Mouse (Mus musculus) inflammation-experienced regulatory T-cells, adult 6 months (primary cell): ENCODE data around the gene Mlh3. TPM values are rescaled to one million over a fixed set of nuclear protein-coding genes. Genes with fewer than 3 reads are reported as not detected.

Experiments
- ATAC-seq: one replicate; pipeline ENCODE4 v1.8.0; 2017
- polyA plus RNA-seq, 3 experiments: library from polyadenylated mRNA; unstranded; fragments of 100-300 nt; shearing (Covaris generic); gene quantifications; one replicate each; pipeline ENCODE4 v1.2.1; 2017

The Mlh3 gene
- polyA plus RNA-seq, 3 experiments from 2014 or later: 6.4 to 12.6 (median 11.9) TPM

DNA sequence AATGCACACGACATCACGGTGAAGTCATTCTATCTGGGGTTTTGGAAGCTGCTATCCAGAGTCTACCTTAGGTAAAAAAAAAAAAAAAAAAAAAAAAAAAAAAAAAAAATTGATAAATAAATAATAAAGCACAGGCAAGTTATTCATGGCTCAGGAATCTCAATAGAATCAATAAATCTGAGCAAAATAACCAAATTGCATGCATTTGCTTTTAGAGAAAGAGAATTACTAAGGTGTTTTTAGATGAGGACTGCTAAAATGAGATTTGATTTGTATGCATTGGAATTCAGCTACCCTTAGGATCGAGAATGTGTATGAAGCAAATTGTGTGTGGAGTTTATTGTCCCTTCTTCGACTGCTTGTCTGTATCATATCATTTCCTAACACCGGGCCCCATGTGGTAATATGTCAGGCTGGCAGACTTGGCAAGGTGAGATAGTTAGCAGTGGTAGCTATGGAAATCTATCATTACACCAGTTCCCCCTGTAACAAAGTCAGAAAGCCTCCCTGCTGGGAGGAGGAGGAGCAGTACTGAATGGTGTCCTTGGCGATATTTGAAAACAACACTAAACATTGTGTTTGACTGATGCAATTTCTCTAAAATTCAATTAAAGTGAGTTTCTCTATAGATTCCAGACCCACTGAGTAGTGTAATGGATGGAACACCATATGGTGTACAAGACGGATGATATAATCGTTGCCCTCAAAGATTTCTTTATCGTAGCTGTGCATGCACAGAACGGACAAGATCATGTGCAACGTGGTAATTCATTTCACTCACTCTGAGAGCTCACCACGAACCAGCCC is 10.6 kb upstream of the Mlh3 start:
- ATAC-seq: no peak

DNA sequence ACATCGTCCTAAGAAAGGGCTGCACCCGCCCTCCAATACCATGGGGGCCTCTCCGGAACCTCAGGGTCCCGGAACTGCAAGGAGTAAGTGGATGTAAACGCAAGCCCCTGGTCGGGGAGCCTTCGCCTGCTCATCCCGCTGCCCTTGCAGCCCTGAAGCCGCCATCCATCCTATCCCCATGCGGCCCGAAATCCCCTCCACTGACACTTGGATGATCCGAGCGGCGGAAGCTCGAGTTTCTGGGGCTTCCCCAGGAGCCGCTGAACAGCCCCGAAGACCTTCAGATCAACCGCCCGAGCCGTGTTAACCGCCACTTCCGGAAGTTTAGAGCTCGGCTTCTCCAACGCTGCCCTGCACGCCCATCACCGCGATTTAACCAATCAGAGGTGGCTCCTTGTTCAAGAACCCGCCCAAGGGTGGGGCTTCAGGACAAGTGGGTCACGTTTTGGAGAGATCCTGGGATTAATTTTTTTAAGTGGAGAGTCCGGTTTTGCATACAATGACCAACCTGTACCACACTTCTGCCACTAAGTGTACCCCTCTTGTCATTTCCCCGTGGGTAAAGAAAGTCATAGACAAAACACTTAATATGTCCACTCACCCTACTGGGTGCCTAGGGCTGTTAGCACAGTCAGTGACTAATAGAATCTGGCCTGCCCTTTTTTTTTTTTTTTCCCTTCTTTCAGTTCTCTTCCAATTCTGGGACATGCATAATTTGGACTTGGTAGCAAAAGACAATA is 9.9 kb upstream of the Mlh3 start:
- peak; percentile 98 for ATAC-seq

DNA sequence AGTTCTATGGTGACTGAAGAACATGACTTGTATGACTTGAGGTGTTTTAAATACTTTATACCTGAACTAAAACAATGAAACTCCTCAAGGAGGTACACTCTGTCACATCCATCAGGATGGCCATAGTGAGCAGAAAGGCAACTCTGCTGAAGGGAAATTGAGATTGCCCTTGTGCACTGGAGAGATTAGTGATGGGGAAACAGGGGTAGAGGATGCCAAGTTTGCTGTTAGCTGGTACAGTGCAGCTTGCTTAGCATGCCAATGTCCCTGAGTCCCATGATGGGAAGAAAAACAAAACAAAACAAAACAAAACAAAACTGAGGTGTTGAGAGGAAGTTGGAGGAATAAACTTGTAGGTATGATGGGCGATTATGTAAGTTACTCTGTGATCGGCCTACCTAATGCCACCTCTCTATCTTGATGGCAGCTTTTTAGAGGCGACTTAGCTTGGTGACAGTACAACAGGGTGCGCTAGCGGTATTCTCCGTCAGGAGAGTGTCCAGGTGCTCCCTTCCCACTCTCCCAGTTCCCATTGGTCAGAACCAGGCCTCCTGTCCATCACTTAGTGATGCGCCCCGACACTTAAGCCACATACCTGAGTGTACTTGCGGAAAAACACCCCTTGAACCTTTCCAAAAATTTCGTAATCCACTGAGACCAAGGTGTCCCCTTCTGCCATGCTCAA is 9.1 kb upstream of the Mlh3 start:
- ATAC-seq: peak; percentile 1

DNA sequence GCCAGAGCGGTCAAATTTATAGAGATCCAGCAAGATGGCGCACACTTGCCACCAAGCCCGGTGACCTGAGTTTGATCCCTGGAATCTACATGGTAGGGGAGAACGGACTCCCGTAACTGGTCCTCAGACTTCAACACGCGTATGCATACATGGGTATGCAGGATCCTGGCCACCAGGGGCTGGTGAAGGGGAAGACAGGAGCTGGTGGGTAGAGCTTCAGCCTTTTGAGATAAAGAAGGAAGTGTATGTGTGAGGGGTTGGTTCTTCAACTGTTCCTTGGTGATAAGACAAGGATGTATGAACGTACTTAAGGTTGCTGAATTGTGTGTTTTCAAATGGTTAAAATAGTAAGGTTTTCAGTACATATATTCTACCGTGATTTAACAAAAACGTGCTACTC is 8.5 kb upstream of the Mlh3 start:
- ATAC-seq: no peak

DNA sequence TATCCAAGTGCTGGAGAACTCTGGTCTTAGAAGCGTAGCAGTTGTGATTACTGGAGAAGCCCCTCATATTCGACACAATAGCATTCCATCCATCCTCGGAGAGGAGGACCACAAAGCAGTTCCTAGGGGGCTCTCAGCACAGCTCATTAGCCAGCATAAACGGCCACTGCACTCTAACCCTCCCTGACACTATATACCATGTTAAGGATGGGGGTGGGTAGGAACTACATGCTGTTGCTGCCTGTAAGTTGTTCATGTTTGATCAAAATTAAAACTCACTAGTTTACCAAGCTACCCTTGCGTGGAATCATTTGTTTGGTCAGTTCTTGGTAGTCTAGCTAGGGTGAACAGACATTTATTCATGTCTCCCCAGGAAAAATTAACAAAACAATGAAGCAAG is 5.9 kb upstream of the Mlh3 start:
- ATAC-seq: no peak

DNA sequence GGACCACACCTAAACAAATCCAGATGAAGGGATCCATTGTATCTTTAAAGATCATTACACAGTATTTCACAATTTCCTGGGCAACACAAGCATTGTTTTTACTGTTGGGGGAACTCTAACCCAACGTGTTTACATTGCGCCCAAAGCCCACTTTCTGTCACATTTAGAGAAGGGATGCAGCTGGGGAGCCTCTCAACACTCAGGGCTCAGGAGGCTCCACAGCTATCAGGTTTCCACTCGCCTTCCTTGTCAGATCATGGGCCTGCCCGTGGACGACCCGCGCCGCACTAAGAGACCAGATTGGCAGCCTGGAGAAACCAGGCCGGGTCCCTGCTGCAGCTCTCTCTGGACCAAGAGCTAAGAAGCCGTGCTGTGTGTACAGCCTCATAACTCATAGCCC is 3.1 kb upstream of the Mlh3 start:
- ATAC-seq: no peak

DNA sequence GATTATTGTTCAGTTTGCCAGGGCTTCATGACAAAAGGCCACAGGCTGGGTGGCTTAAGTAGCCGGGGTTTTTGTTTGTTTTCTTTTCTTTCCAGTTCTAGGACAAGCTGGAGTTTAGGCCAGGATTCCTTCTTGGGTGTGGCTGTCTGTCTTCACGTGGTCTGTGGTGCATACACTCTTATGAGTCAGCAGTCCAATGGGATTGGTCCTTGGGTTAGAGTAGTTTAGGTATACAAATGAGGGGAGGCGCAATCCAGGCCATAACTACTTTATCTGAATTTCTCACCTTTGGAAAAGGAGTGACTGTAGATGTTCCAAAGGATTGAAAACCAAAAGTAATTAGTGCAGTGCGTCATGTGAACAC is 1.4 kb upstream of the Mlh3 start:
- ATAC-seq: no peak

DNA sequence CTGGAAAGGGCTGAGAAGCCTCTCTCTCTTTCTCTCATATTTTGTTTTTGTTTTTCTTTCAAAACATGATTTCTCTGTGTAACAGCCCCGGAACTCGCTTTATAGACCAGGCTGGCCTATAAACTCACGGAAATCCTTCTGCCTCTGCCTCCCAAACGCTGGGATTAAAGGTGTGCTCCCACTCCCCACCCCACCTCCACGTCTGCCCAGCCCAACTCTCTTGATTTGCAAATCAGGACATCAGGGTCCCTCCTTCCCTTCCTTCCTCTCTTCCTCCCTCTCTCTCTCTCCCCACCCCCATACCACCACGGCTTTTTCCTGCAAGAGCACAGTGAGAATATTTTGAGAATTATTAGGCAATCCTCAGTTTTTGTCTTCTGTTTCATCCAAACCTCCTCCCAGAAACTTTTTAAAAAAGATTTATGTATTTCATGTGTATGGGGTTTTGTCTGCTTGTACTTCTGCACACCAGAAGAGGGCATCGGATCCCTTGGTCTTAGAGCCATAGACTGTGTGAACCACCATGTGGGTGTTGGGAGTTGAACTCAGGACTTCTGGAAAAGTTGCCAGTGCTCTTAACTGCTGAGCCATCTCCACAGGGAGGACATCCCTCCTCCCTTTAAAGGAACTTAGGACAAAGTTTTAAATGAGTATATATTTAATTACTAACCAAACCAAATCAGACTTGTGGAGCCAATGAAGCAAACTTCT is 888 bp upstream of the Mlh3 start:
- no peak for ATAC-seq

DNA sequence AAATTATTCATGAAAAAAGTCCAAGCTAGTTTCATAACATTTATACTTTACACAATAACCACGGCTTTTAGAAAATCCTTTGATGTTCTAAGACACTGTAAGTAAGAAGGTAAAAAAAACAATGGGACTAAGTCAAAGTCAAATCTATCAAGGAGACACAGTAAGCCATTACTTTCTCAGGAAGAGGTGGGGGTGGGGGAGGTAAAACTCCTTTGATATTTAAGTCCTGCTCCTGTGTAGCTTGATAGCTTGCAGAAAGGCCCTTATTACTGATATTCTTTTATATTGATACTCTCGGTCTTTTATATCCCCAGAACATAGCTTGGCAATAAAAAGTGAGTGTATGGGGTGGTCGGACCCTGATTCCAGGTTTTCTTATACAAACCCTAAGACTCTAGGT is 578 bp downstream of the Mlh3 start:
- ATAC-seq: no peak

DNA sequence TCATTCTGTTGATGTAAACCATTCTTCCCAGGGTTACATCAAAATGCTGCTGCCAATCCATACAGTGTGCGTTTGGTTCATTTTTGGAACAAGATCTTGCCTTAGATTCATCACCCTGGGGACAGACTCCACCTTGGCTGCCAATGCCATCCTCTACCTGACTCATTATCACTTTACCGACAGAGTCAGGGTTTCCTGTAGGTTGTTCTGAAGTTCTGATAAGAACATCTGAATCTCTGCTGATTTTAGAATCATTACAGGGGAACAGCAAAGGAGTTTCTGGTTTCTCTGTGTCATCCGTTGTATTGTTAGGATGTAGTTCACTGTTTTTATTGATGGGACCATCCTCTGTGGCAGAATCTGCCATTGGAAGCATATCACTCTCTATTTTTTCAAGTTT is 4.2 kb downstream of the Mlh3 start:
- no peak for ATAC-seq

DNA sequence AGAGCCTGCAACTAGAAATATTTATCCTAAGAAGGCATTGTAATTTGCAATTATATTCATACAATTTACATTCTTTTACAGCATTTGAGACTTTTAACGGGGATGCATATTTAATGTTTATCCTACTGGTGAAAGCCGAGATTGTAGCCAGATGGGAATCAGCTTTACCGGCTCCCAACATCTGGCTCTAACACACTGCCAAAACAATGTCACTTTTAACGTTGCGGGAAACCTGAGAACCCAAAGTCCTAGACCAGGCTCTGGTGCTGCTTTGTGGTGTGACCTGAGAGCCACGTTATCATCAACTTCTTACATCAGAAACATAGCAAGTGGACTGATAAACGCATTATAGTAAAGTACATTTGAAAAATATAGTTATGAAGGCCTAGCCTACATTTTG is 5.5 kb downstream of the Mlh3 start:
- no peak for ATAC-seq

DNA sequence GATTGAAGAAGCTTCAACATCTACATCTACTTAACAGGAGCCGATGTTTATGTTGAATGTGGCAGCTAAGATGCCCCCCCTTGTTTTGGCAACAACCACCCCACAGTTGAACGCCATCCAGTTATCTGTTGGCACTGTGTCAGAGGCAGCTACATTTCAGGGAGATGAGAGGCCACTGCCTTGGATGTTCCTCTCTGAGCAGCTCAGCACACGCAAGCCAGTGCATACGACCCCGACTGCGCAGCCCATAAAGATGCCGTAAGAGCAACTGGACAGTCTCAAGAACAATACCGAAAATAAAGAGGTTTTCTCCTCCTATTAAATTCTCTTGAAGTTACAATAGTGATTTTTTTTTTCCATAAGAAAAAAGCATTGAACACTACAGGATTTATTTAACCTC is 5.9 kb downstream of the Mlh3 start:
- ATAC-seq: no peak

DNA sequence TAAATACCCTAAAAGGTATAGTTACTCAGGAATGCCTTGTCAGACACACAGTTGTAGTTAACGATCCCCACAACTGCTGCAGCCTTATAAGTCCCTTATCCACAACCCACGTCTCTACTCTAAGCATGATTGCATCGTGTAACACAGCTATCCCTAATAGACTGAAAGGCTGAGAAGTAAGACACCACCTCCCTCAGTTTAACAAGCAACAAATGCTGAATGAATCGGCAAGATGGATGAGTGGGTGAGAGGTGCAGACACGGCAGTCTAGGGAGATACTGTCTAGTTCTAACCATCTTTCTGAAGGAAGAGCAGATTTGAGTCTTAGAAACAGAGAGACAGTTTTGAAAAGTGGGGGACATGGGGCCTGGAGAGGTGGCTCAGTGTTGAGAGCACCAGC is 7.2 kb downstream of the Mlh3 start:
- no peak for ATAC-seq

DNA sequence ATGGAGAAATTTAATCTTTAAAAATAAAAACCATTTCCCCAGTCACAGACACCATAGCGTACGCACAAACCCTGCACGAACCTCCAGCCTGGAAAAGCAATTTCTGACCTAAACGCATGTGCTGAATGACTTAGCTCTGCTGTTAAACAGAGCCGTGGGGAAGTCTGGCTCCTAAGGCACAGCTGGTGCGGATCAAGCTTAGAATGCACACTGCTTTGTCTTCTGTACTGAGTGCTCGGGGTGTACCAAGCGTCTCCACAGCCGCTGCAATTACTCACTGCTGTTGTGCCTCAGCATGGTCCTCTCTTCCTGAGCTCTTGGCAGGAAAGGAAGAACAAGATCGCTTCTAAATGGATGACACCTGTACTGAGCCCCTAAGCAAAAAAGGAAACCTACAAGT is 7.9 kb downstream of the Mlh3 start:
- ATAC-seq: no peak

DNA sequence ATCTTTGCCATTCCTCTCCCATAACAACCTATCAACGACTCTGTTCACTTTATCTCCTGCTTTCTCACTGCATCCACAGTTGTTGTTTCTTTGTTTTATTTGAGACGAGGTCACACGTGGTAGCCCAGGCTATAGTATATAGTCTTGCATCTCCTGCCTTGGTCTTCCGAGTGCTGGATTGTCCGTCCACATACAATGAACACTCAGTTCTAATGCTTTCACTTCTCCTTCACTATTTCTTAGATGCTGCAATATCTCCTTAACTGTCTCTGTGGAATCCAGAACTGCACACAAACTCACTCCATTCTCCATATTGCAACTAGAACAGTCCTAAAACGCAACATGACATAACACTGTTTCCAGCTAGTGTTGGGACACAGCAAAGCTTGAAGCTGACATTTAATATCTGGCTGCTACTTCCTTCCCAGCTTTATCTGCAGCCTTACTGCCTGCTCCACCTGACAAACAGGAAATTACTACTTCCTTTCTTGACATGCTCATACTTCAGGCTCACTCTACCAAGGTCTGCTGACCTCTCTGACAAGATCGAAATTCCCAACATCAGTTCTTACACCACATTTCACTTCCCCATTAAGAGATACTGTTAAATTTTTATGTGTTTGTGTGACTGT is 13.3 kb downstream of the Mlh3 start:
- peak; percentile 65 for ATAC-seq

DNA sequence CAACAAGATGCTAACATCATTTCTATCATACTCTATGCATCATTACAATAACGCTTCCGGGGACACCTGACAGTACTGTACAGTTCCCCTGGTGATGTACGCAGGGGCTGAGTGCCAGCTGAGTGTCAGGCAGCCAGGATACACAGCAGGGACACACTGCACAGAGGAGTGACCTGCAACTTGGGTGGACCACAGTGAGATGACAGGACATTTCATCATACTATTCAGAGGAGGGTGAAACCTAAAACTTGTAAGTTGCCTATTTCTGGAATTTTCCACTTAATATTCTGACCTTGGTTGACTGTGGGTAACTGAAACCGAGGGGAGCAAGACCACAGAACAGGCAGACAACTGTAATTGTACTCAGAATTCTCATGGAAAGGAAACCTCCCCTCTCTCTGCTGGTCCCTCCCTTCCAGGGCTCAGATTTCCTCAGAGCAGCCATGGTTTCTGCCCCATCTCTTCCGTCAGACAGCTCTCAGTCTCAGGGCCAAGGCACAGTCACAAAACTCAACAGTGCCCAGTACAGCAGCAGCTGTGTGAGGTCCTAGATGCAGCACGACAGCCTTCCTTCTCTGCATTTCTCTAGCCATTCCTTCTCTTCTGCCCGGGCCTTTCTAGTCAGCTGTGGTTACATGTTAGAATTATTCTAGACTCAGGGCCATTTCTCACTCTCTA is 14.2 kb downstream of the Mlh3 start:
- ATAC-seq: no peak

DNA sequence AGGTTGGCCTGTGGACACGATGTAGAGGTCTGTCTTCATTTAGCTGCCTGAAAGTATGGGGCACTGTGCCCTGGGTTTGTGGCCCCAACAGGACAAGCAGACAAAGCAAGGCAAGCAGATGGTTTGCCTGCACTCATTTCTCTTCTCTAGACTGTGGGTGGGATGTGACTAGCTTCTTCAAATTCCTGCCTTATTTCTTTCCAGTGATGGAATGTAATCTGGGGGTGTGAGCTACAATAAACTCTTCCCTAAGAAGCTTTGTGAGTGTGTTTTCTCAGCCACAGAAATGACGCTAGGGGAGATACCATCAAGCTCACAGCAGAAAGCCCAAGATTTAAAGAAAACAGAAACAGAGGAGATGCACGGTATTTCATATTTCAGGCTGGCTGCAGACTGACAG is 18.3 kb downstream of the Mlh3 start:
- no peak for ATAC-seq

DNA sequence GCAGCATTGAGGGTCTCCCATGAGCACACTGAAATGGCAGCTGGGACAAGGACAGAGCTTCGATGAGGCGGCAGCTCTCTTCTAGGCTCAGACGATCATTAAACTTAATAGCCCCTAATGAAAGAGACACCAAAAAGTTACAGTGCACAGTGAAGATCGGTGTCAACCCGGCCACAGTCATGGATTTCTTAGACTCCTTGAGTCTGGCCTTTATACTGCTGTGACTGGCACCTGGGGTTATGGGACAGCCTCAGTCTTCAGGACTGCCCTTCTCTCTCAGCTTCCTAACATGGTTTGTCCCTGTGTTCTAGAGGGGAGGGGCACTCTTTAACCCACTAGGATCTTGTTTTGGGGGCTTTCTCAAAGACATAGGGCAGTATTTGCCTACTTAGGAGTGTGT is 32.8 kb downstream of the Mlh3 start:
- no peak for ATAC-seq

DNA sequence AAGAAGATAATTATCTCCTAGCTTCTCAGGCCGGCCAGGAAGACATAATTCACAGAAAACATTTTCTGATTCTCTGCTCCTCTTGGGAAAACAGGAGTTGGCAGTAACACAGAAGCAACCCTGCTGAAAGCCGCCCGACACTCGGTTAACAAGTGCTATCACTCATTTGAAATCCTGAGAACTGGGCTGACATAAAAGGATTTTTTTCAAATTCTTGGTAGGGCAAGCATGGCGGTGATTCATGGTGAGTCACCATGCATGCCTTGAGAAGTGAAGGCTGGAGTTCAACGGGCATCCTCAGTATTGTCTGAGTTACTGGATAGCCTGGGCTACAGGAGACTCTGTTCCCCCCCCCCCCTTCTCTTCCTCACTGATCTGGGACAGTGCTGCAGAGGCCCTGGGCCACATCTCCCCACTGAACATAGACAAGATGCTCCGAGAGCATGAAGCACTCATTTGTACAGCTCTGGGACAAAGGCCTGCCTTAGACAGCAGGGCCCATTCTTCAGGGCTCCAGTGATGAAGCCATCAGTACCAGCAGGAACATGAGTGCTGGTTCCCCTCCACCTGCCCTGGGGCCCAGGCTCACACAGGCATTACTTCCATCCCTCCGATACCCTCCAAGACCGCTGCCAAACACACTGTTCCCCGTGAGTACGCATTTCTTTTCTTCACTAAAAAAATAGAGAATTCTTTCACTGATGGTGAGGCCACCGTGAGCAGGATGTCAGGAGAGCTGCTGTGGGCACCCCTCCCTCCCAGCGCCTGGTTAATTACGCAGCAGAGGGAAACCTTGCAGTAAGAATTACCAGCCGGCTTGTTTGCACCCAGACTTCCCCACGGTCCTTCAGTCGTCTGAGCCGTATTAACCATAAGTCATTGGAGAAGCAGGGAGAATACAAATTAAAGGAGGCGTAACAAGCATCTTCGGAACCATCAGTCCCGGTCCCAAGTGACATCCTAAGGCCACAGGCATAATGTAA is 36.7 kb downstream of the Mlh3 start:
- no peak for ATAC-seq

DNA sequence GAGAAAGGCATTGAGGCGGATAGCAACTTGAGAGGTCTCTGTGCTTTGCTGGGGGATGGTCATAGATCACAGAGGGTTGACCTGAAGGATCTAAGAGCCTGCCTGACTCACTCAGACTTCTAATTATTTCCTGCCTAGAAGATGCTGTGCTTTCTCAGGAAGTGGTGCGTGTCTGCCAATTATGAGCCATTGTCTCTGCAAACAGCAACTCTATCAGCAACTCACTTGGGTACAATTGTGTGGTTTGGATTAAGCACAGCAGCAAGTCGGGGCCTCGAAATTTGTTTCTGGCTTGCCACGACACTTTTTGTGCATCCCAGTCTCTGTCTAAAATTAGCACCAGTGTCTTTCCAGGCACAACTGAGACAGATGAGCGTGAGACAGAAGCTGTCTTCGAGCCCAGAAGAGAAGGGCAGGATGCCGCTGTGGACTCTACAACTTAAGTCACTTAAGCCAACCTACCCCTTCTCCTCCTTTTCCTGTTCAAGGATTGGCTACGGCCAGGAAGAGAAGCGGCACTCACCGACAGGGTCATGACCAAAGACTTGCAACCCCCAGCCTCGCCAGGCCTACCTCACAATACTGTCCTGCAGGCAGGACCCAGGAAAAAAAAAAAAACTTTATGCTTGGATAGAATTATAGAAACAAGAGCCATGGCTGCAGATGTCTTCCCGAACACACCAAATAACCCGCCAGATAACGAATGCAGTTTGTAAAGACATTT is 42.4 kb downstream of the Mlh3 start:
- no peak for ATAC-seq
